Mouse (Mus musculus) left cerebral cortex, adult 2 months (tissue): ENCODE measurements around the gene Rasgrp1. TPM values are rescaled to one million over a fixed set of nuclear protein-coding genes. Genes with fewer than 3 reads are reported as not detected.
A peak's percentile ranks its signal among the peaks of the same experiment; 100 is the strongest.

Experiments used
- DNase-seq, 2 experiments: peaks; one replicate each; pipeline ENCODE4 v3.0.0; 2021 to 2022; ENCODE audit warnings: low spot score in 2 of 2, mixed read lengths in 1 of 2; ENCODE audit errors: extremely low spot score in 1 of 2
- H3K27ac ChIP-seq: fragments of 200-600 bp; 2 replicates; pipeline ENCODE4 v1.8.1; 2022
- H3K4me3 ChIP-seq: fragments of 200-600 bp; 2 replicates; pipeline ENCODE4 v1.8.1; 2022
- CTCF ChIP-seq: fragments of 200-600 bp; IDR thresholded peaks from 2 replicates; pipeline ENCODE4 v1.8.1; 2022; ENCODE audit warnings: antibody characterized with exemption, mild to moderate bottlenecking, moderate library complexity
- intact Hi-C: fragments of 180-260 bp; cut with DNase I; formaldehyde crosslinking; loops from one replicate; pipeline ENCODE4 v1.15.1; 2025
- long read RNA-seq, 2 experiments: library from polyadenylated mRNA; stranded (forward); transcript quantifications; one replicate each; pipeline ENCODE4 v2.0.0; 2021; ENCODE audit warnings: borderline mapping rate in 2 of 2
- total RNA-seq, 2 experiments: library from RNA; stranded (reverse); gene quantifications; 2 replicates each; pipeline ENCODE4 v1.2.3; 2021

Gene Rasgrp1
- 100 to 1,000 TPM; 311 to 322 TPM for total RNA-seq
- long read RNA-seq, experiment 1, full-length matches to known transcripts: 475 of 559 reads
- long read RNA-seq, experiment 1, partial matches to known transcripts: 68 of 559 reads
- long read RNA-seq, experiment 1, other reads (novel, unspliced or antisense): 16 of 559 reads
- long read RNA-seq, experiment 2, full-length matches to known transcripts: 306 of 361 reads
- long read RNA-seq, experiment 2, partial matches to known transcripts: 45 of 361 reads
- long read RNA-seq, experiment 2, other reads (novel, unspliced or antisense): 10 of 361 reads

GRCm38 (mm10) chr2:117342547-117343239 is at the start of gene Rasgrp1:
Gene Rasgrp1, minus strand, starts transcription at chr2:117343001.
- H3K27ac ChIP-seq: peak within 1 kb of the TSS; percentile 94
- TF ChIP-seq CTCF: no peak; the same call in none of the 2 replicates
- peak; percentile 70 to 73 for DNase-seq
- intact Hi-C loops: loop anchor here (1.0 to 2.0 kb wide), 3 partner anchors 38 to 96 kb away; no protein-coding TSS in a partner anchor
- H3K4me3 ChIP-seq: peak within 1 kb of the TSS; percentile 77

DNA sequence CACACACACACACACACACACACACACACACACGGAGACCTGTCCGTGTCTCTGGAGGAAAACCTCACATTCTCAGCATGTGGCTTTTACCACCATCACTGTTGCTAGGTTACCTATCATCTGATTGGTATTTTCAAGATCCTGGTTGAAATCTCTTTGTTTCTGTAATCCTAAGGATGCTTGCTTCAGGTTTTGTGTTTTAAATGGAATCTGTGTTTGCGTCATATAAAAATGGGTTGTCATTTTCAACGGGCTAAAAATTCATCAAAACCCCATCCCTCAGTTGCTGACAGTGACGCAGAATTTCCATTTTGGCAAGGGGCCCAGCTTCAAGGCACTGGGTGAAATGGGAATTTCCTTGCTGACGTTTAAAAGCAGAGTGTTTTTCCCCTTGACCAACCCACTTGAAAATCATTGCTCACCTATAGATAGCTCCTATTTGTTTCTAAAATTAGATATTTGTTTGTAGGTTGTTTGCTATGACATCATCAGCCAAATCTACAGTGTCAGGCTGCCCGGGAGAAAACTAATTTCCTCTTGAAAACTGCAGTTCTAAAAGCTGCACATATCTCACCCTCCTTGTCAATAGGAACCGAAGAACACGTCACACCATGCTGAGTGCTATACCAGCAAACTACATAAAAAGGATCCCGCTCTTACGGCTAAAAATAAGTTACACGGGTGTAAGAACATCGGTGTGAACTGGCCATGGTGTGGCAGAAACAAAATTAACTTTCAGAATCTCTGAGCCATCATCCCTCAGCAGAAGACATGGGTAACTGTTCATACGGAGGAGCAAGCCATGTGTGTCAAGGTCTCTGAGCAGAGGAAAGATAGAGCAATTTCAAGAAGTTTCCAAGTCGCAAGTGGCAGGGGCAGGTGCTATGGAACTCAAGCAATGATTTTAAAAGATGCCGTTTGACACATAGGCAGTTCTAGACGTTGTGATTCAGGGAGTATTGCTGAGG is 47.4 kb upstream of the Rasgrp1 start:
- TF ChIP-seq CTCF: no peak
- DNase-seq: peak; percentile 41 to 56
- intact Hi-C loops: loop anchor here (5.0 to 10.0 kb wide), 2 partner anchors 375 to 488 kb away; no protein-coding TSS in a partner anchor

DNA sequence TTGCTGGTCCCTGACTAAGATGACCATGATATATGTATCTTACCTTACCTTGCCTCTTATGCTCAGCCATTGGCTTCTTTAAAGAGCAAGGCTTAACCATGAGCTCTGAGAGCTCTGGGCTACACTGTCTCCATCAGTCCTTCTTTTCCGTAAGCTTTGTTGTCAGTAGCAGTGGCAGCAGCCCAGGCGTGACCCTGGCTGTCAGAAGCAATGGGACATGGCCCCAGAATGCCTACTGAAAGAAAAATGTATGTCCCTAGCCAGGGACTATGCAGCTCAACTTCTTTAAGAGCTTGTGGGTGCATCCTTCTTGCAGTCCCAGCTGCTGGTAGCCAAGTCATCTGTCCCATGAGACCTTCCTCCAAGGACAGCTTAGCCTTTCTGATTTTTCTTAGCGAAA is 46.7 kb upstream of the Rasgrp1 start:
- no peak for DNase-seq
- no peak for TF ChIP-seq CTCF
- no peak overlapping the region for H3K4me3 ChIP-seq
- H3K27ac ChIP-seq: peak overlapping the region; percentile 66
- intact Hi-C loops: loop anchor here (5.0 to 10.0 kb wide), 2 partner anchors 375 to 487 kb away; no protein-coding TSS in a partner anchor

More for the DNA sequence above, 47.4 kb upstream of the Rasgrp1 start:
- H3K27ac ChIP-seq: peak overlapping the region; percentile 44
- no peak overlapping the region for H3K4me3 ChIP-seq

- Histone ChIP-seq H3K4me3 (no peak overlapping the region), H3K27ac (peak overlapping the region; percentile 72)
- no peak for TF ChIP-seq CTCF
- intact Hi-C loops: loop anchor here (5.0 to 10.0 kb wide), 2 partner anchors 373 to 486 kb away; no protein-coding TSS in a partner anchor
- DNase-seq: peak in 1 of 2 experiments; percentile 36
Measured at GRCm38 (mm10) chr2:117388121-117388520, 45.3 kb upstream of the Rasgrp1 start.

DNA sequence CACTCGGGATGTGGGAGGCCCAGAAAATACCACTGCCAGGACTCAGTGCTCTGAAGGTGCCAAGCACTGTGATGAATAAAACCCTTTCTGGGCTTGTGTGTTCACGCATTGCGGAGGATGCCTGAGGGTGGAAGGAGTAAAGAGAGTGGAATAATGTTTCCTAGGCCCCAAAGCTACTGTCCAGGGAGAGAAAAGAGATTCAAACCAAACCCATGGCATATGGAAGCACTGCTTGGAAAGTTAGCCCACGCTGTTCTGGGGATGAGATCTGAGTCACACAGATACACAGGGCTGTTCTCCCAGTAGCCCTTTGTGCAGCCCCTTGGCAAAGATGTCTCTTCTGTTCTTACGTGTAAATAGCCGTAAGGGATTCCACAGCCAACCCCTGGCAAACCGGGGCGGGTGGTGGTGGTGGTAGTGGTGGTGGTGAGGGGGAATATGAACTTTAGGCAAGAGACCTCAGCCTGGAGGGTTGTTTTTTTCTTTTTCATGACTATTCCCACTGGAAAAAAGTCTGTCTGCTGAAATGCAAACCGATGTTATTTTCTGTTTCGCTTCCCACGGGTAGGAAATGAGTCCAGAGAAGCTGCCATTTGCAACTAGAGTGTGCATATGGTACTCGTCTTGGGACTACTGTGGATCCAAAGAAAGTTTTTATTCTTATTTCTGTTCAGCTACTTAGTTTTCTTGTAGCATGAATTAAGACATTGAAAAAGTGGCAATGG is 44.3 kb upstream of the Rasgrp1 start:
- TF ChIP-seq CTCF: no peak
- intact Hi-C loops: loop anchor here (1.0 to 10.0 kb wide), 6 partner anchors 30 to 485 kb away; no protein-coding TSS in a partner anchor
- peak overlapping the region; percentile 91 for H3K27ac ChIP-seq
- DNase-seq: peak; percentile 27 to 51
- no peak overlapping the region for H3K4me3 ChIP-seq

GRCm38 (mm10) chr2:117386036-117386590 is 43.3 kb upstream of the Rasgrp1 start:
- DNase-seq: peak; percentile 31 to 37
- H3K4me3 ChIP-seq: no peak overlapping the region
- intact Hi-C loops: loop anchor here (1.0 to 10.0 kb wide), 5 partner anchors 31 to 484 kb away; no protein-coding TSS in a partner anchor
- no peak for TF ChIP-seq CTCF
- H3K27ac ChIP-seq: peak overlapping the region; percentile 91

DNA sequence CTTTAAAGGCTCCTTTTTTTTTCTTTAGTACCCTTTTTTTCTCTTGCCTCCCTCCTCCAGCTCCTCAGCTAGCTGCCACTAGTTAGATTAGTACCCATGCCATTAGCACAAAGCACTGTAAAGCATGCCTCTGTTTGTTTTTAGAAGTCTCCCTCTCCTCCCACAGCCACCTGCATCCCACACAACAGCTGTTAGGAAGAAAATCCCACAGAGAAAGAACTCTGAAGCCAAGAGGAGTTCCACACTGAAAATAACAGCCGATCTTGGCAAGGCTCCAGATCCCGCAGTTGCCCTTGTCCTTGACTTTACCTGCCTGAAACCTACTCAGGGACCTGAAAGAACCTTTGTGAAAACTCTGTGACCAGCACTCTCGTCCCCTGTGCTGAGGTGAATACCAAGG is 38.5 kb upstream of the Rasgrp1 start:
- no peak overlapping the region for H3K4me3 ChIP-seq
- peak; percentile 58 to 66 for DNase-seq
- no peak for TF ChIP-seq CTCF
- H3K27ac ChIP-seq: peak overlapping the region; percentile 44; the same call in 1 of the 2 replicates
- intact Hi-C loops: loop anchor here (2.0 to 10.0 kb wide), 2 partner anchors 39 to 367 kb away; partner anchors contain the start of gene Rasgrp1

DNA sequence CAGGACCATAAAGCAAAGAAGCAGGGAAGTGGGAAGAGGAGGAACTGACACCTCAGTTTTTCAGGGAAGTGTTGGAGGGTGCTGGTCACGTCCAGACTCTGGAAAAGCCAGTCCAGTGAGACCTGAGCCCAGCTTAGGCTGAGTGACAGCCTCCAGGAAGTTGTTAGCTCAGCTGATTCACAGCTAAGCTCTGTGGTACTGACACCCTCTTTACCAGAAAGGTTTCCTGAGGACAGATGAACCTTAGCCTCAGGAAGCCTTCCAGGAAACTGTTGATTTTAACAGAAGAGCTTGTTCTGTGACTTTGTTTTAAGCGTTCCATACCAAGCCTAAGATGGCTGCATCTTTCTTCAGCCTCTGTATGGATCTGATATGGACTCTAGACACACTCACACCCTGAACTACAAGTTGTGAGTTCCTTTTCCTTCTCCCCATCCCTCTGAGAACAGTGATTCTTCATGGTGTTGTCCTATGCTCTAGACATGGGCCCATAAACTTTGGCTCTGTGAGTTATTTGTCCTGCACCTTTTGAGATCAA is 31.6 kb upstream of the Rasgrp1 start:
- intact Hi-C loops: no loop called here
- Histone ChIP-seq H3K27ac (no peak overlapping the region), H3K4me3 (no peak overlapping the region)
- DNase-seq: no peak
- TF ChIP-seq CTCF: no peak

- H3K27ac ChIP-seq: no peak overlapping the region
- H3K4me3 ChIP-seq: no peak overlapping the region
- intact Hi-C loops: no loop called here
- no peak for TF ChIP-seq CTCF
- DNase-seq: no peak
Measured at GRCm38 (mm10) chr2:117371706-117372105, 28.9 kb upstream of the Rasgrp1 start.

GRCm38 (mm10) chr2:117366478-117366877 is 23.7 kb upstream of the Rasgrp1 start:
- H3K4me3 ChIP-seq: no peak overlapping the region
- DNase-seq: no peak
- no peak for TF ChIP-seq CTCF
- intact Hi-C loops: no loop called here
- no peak overlapping the region for H3K27ac ChIP-seq
